Mouse (Mus musculus): ENCODE measurements at regions not wholly inside any gene's neighbourhood (a gene's known extent, or its start where the extent isn't known, plus 50 kb on each side); places are given as distances from the start of the nearest gene placed in this dataset.

DNA sequence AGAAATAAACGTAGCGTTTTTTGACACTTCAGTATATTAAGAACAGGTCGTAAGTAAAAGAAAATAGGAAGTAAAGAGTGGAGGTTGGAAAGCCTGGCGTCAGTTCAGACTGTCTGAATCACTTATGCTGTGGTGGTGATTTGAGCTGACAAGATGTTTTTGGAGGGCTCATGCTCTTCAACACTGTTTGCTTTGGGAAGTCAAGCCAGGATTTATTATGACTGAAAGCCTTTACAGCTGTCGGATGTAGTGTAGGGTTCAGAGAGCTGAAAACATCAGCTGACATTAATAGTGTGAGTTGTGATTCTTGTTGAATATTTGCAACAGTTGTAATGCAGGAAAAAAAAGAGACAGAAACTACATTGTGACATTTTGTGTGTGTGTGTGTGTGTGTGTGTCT lies 1062.9 kb upstream of the 4930412O13Rik start:
- TF ChIP-seq POLR2A (IDR thresholded peaks at IDR 0.05; ENCODE audit: control insufficient read depth, extremely low read depth, insufficient read depth, low read length, poor library complexity) (no peak), CTCF (IDR thresholded peaks at IDR 0.05; ENCODE audit: borderline replicate concordance, control insufficient read depth, extremely low read depth, insufficient read depth, low read length, poor library complexity) (no peak)
- DNase-seq = no peak
- Histone ChIP-seq H3K4me1 (replicated peaks; ENCODE audit: control insufficient read depth, insufficient read depth, low read length) (no peaks in the 10 kb centered on the region), H3K27me3 (ENCODE audit: control insufficient read depth, insufficient read depth, low read length) (no peaks in the 10 kb centered on the region), H3K36me3 (ENCODE audit: control insufficient read depth, insufficient read depth, low read length) (no peaks in the 10 kb centered on the region), H3K4me3 (ENCODE audit: control insufficient read depth, insufficient read depth, low read length) (no peak overlapping the region), H3K27ac (ENCODE audit: control insufficient read depth, insufficient read depth, low read length) (no peak overlapping the region)
- WGBS = 20% methylated on average over 5 of the region's 5 CpGs

- 95% methylated on average over 2 of the region's 2 CpGs for WGBS
Measured at GRCm38 (mm10) chr2:8825406-8825805, 1055.6 kb upstream of the 4930412O13Rik start.

More at GRCm38 (mm10) chr2:8825406-8825805, 1055.6 kb upstream of the 4930412O13Rik start:
- no peaks in the 10 kb centered on the region for H3K36me3 ChIP-seq (ENCODE audit: control insufficient read depth, insufficient read depth, low read length)
- no peak for DNase-seq
- no peaks in the 10 kb centered on the region for H3K4me1 ChIP-seq (replicated peaks; ENCODE audit: control insufficient read depth, insufficient read depth, low read length)
- TF ChIP-seq POLR2A (IDR thresholded peaks at IDR 0.05; ENCODE audit: control insufficient read depth, extremely low read depth, insufficient read depth, low read length, poor library complexity) (no peak), CTCF (IDR thresholded peaks at IDR 0.05; ENCODE audit: borderline replicate concordance, control insufficient read depth, extremely low read depth, insufficient read depth, low read length, poor library complexity) (no peak)
- H3K27ac ChIP-seq (ENCODE audit: control insufficient read depth, insufficient read depth, low read length) = no peak overlapping the region
- no peaks in the 10 kb centered on the region for H3K27me3 ChIP-seq (ENCODE audit: control insufficient read depth, insufficient read depth, low read length)
- no peak overlapping the region for H3K4me3 ChIP-seq (ENCODE audit: control insufficient read depth, insufficient read depth, low read length)

All from thymus, adult 2 months (tissue).